Mouse (Mus musculus) brain, embryonic 14.5 days (tissue): Measurements from ENCODE around the gene Tuba1a.

Experiments
- CTCF ChIP-seq: fragments of 200-500 bp; IDR thresholded peaks from 2 replicates; pipeline ENCODE4 v1.5.1; 2012; ENCODE audit warnings: inconsistent platforms, mild to moderate bottlenecking, moderate library complexity, borderline replicate concordance; ENCODE audit not compliant: insufficient read depth, insufficient read length; ENCODE audit errors: extremely low read depth
- POLR2A ChIP-seq: fragments of 200-500 bp; IDR thresholded peaks from 2 replicates; pipeline ENCODE4 v1.6.1; 2012; ENCODE audit warnings: mild to moderate bottlenecking, inconsistent platforms, borderline replicate concordance; ENCODE audit not compliant: poor library complexity, insufficient read depth, insufficient read length, severe bottlenecking; ENCODE audit errors: extremely low read depth

- TF ChIP-seq CTCF (no peak), POLR2A (no peak)
Observed at GRCm38 (mm10) chr15:98933833-98934216, 19.7 kb downstream of the Tuba1a start.
